Mouse (Mus musculus): ENCODE measurements around the gene Glipr1l3. TPM values are rescaled to one million over a fixed set of nuclear protein-coding genes. Genes with fewer than 3 reads are reported as not detected.

The Glipr1l3 gene
- not detected for total RNA-seq (2023)

GRCm38 (mm10) chr10:112159882-112160560 is at the start of gene Glipr1l3:
Gene Glipr1l3 (minus strand): TSS chr10:112160327.

DNA sequence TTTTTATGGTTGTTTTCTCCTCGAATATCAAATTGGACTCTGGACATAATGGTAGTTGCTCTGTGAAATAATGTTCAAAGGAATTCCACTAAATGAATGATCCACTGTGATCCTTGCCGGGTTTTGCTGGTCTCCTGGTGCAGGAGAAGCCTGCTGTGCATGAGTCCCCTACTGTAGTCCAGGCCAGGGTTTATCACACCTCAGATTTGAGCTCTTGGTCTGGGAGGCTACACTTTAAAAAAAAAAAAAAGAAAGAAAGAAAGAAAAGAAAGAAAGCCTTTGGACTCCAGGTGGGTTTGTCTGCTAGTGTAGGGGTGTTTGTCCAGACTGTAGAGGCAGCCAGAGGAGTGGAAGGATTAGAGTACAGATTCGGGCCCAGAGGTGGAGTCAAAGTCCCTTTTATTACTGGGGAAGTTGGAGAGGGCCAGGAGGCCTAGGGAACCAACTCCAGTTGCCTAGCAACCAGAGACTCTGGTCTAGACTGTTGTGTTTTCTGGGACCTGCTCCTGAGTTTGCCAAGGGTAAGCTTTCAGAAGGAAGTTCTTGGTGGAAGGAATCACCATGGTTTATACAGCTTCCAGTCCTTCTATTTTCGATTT is 3.1 kb upstream of the Glipr1l3 start, which contains the start of gene Caps2:
Caps2 (plus strand) TSS at position 454 of the 599 bp plus-strand sequence.

Other genes with a start within 250 kb of the Glipr1l3 start
- gene Krr1, start 187.7 kb downstream of the Glipr1l3 start, total RNA-seq (2023), result 10 to 100 TPM; 27.9 to 33.1 TPM
- gene Glipr1, start 157.7 kb downstream of the Glipr1l3 start, total RNA-seq (2023), result 100 to 1,000 TPM; 227 to 232 TPM
- not detected for gene Glipr1l1, start 100.1 kb downstream of the Glipr1l3 start, total RNA-seq (2023)
- gene Glipr1l2, start 77.0 kb downstream of the Glipr1l3 start, total RNA-seq (2023), result not detected
- gene Caps2, start 3.3 kb upstream of the Glipr1l3 start, total RNA-seq (2023), result not detected
- gene Kcnc2, start 110.8 kb upstream of the Glipr1l3 start, total RNA-seq (2023), result not detected

Data from neutrophil, adult 59 days (primary cell).